Mouse (Mus musculus) thymus, postnatal 25 days (tissue): ENCODE data around the gene Mxra8.

Experiments used
- DNase-seq: peaks from one replicate; pipeline ENCODE4 v3.0.0; 2022

Gene Mxra8

DNA sequence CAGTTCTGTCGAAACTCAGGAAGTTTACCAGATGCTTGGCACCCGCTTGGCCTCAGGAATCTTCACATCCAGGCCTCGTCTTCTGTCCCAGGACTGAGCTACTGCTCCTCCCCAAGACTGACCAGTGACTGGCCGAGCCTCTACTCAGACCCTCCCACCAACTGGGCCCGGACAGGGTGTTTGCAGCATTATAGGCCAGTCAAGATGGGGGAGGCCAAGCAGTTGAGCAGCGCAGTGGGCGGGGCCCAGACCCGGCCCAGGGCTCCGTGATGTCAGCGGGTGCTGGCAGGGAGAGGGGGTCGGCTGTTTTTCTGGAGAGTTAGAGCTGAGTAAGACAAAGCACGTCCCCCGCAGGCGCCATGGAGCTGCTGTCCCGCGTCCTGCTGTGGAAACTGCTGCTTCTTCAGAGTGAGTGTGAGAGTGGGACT is at the start of gene Mxra8:
TSS of gene Mxra8 (plus strand) at position 198 of the 428 bp plus-strand sequence.
- no peak for DNase-seq

DNA sequence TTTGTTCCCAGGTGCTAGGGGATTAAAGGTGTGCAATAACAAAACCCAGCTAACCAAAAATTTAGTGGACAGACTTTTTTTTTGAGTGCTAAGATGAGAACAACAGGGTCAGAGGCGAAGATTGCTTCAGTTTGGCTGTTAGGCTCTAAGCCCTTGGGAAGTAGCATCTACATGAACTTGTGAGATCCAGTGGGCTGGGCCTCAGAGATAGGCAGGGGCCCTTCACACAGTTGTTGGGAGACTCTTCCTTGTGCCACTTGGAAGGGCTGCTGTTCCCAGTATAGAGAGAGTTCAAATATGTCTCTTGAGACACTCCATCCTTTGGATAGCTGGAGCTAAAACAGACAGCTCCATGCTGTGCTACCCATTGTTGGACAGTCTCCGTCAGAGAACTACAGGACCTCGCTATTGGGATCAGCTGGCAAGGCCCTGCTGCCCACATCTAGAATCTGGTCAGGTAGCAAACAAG is 49.4 kb upstream of the Mxra8 start, which contains the start of gene Ankrd65:
TSS of gene Ankrd65 (plus strand) at position 419 of the 469 bp plus-strand sequence.
- no peak for DNase-seq

DNA sequence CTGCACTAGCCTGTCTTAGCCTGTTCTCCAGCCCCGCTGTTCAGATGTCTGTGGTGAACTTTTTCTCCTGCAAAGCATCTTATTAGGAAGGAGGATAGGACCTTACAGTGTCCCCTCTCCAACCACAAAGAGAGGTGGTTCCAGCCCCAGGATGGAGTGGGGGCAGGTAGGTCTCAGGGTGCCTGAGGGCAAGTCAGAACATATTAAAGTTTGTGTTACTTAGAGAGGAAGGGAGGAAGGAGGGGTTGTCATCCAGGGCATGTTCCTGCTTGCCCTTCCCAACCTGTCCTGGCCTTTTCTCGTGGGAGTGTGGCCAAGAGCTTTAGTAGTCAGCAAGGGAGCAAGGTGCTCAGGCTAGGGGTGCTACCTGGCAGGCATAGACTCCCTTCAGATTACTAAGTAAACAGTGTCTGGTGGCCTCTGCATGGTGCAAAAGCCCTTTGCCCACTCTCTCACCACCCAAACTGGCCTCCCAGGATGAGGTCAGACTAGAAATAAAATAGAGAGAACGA is 48.8 kb upstream of the Mxra8 start:
- no peak for DNase-seq

DNA sequence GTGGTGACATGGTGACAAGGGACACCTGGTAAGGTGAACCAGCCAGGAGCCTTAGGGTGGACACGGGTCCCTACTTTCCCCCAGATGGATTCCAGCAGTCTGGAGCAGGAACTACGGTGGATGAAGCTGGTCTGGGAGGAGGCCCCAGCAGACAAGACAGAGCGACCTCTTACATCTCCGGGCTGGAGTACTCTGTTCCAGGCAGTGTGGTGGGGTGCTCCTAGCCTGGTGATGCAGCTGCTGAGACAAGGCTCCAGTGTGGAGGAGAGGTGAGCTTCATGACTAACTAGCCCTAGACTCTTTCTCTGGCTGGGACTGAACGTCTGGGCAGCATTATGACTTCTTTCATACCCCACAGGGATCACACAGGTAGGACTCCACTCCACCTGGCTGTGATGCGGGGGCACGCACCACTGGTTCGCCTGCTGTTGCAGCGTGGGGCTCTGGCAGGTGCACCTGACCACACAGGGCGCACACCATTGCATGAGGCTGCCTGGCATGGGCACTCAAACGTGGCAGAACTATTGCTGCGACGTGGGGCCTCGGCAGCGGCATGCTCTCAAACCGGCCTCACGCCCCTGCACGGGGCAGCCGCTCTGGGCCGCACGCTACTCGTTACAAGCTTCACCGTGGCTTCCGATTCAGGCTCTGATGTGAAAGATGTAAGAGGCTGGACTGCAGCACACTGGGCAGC is 48.1 kb upstream of the Mxra8 start:
- no peak for DNase-seq

DNA sequence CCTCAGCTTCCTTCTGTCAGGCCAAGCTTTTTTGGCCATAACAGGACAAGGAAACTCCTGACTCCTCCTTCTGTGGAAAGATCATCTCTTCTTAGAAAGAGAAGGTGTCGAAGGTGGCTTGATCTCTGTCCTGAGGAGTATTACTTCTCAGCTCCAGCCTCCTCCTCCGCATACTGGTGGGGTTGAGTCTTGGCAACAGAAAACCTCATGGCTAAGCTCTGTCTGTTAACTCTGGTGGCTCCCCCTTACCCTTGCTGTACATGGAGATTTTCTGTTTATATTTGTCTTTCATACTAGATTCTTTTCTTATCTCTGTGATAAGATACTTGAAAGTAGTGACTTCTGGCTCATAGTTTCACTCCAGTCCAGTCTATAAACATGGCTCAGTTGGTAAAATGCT is 45.8 kb upstream of the Mxra8 start:
- DNase-seq, result no peak

DNA sequence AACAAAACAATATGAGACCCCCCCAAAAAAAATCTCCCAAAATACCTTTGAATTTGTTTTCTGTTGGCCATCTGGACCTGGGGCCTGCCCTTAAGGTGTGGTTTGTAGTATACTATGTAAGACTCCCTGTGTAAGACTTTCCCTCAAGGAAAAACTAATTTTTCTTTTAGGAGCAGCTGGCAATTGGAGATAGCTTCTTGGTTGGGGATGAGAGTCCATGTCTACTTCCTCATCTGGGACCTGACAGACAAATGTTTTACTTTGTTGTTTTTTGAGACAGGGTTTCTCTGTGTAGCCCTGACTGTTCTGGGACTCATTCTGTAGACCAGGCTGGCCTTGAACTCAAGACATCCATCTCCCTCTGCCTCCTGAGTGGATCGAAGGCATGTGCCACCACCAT is 37.4 kb upstream of the Mxra8 start:
- DNase-seq, result no peak

DNA sequence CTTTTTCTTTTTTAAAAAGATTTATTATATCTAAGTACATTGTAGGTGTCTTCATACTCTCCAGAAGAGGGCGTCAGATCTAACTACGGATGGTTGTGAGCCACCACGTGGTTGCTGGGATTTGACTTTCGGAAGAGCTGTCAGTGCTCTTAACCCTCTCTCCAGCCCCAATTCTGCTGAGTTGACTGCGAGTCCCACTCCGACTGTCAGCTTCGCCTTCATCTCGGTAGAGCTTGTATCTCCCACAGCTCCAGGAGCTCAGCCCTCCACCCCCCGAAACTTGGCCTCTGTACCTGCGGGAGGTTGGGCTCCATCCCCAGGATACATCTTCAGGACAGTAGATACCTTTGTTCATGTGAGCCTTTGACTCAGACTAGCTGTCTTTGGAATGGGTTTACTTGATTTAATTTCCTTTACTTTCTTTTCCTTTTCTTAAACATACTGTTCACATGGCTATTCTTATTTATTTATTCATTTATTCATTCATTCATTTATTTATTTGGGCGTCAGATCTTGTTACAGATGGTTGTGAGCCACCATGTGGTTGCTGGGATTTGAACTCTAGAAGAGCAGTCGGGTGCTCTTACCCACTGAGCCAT is 36.6 kb upstream of the Mxra8 start, which contains the start of gene Mrpl20:
TSS of gene Mrpl20 (plus strand) at position 138 of the 599 bp plus-strand sequence.
- DNase-seq, result peak; percentile 15

DNA sequence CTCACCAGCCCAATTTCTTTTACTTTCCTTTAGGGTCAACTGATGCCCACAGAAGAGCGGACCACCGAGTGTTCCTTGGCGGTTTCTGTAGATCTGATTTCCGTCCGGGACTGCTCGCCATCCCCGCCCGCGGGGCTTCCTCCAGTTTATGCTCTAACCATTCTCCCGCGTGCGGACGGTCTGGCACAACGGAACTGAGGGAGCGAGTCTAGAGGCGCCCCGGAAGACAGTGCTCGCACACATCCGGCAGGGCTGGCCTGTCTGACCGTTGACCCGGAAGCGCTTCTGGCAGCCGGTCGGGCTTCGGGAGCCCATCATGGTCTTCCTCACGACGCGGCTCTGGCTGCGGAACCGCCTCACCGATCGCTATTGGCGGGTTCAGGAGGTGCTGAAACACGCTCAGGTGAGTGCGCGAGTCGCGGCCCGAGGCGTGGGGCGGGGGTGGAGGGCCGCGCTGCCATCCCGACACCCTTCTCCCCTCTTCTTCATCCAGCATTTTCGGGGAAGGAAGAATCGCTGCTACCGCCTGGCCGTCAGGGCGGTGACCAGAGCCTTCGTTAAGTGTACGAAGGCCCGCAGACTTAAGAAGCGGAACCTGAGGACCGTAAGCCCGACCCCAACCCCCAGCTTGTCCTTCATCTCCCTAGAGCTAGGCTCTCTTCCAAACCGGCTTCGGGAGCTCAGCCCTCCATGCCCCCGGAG is 36.0 kb upstream of the Mxra8 start:
- peak; percentile 97 for DNase-seq

DNA sequence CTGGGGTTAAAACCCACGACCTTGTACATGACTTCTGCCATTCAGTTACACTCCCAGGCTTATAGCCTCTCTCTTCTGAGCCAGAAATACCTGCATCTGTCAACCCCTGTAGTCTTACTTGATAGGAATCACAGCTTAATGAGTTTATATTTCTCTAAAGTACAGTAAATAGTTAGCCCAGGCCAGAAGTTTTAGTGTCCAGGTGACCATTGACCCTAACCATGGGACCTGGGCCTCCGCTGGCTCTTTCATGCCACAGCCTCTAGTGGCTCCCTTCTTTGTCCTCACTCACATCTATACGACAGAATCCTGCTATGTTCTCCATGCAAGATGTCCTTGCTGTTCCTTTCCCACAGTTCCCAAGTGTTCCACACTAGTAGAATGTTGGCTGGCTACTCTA is 31.6 kb upstream of the Mxra8 start:
- DNase-seq, result no peak

DNA sequence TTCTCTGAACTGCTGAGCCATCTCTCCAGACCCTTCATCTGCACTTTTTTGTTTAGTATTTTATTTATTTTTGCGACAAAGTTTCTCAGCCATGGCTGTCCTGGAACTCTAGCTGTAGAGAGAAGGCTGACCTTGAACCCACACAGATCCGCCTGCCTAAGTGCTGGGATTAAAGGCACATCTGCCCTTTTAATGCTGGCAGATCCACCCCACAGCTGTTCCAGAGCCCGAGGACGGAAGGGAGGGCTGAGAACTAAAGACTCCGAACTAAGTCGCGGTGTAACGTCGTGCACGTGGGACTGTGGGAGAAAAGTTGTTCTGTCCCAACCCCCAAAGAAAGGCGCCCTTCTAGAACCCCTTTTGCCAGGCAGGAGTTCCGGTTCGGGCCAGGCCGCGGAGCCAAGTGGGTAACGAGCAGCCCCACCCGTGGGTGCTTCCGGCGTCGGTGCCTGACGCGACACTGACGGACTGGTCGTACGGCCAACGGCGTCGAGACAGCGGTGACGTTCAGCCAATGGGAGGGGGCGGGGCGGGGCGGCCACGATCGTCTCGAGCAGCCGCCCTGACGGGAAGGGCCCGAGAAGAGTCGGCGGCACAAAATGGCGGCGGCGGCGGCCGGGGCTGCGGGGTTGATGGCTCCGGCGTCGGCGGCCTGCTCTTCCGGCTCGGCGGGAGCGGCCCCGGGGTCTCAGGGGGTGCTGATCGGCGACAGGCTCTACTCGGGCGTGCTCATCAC is 27.4 kb upstream of the Mxra8 start, which contains the start of gene Ccnl2:
TSS of gene Ccnl2 (plus strand) at position 561 of the 736 bp plus-strand sequence.
- DNase-seq, result peak; percentile 91

DNA sequence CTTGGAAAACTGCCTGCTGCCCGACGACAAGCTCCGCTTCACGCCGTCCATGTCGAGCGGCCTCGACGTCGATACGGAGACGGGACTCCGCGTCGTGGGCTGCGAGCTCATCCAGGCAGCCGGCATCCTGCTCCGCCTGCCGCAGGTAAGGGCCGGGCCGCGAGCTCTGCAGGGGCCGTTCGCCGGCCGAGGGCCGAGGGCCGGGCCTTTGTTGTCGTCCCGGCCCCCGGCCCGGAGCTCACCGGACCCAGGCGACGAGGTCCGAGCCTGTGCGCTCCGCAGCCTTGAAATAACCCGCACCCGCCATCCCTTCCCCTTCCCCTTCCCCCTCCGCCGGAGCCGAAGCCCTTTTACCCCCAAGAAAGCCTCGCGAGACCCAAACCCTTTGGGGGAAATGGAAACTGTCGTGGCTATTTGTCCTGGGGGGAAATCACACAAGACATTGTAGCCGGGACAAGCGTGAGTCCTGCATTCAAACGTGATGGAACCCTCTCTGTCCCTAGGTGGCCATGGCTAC is 26.8 kb upstream of the Mxra8 start:
- DNase-seq, result peak; percentile 34

DNA sequence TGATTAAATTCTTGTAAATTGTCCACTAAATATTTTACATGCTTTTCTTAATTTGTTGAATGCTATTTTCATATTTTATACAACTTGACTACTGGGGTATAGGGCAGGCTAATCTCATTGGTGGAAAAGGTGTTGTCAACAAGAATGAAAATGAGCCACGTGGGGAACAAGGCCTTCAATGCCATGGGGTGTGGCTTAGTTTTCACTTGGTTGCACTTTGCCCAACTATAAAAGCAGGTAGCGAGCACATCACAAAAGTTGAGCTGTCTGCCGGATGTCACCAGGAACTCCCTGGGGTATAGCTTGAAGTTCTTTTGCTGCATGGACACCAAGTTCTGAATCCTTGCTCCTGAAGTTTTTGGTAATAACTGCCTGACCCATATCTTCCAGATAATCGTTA is 21.9 kb upstream of the Mxra8 start:
- no peak for DNase-seq

DNA sequence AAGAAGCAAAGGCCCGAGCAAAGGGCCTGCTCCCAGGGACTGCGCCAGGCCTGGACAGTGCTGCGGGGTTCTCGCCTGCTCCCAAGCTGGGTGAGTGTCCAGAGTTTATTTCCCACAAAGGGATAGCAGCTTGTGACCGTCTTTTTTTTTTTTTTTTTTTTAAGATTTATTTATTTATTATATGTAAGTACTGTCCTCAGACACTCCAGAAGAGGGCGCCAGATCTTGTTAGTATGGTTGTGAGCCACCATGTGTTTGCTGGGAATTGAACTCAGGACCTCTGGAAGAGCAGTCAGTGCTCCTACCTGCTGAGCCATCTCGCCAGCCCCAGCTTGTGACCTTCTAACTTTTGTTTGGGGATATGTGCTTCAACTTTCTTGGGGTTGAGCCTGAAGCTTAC is 18.5 kb upstream of the Mxra8 start:
- DNase-seq, result no peak

DNA sequence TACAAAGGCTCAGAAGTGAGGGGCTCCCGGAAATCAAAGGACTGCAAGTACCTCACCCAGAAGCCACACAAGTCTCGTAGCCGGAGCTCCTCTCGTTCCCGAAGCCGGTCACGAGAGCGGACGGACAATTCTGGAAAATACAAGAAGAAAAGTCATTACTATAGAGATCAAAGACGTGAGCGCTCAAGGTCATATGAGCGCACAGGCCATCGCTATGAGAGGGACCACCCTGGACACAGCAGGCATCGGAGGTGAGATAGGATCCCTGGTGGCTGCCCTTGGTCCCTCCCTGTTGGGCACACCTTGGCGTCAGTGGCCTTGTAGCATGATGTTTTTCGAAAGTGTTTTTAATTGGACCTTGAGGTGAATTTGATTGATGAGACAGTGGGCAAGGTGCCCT is 16.0 kb upstream of the Mxra8 start:
- no peak for DNase-seq

DNA sequence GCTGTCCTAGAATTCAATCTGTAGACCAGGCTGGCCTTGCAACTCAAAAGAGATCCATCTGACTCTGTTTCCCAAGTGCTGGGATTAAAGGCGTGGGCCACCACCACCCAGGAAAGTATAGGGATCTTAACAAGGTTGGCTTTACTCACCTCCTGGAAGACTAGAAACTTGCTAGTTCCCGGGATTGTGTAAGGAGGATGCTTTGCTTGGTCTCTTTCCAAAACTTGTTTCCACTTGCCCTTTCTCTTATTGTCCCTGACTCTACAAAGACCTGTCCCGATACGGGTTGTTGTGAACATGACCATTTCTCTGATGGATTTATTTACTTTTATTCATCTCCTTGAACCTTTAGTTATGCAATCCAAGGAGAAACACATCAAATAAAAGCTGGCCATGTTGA is 9.6 kb upstream of the Mxra8 start:
- DNase-seq, result no peak

DNA sequence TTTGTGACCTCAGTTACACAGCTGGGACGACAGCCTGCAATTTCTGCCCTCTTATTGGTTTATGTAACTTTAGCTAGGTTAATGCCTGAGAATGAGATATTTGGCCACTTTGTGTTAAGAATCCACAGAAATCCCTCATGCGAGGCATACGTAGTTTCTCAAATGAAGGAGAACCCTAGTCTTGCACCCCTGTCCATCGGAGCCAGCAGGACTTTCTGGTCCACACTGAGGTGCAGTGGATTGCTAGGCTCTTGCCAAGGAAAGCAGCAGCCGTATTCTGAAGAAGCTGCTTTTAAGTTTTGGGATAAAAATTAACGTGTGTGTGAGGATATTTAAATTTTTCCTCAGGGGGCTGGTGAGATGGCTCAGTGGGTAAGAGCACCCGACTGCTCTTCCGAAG is 8.9 kb upstream of the Mxra8 start:
- DNase-seq, result no peak

DNA sequence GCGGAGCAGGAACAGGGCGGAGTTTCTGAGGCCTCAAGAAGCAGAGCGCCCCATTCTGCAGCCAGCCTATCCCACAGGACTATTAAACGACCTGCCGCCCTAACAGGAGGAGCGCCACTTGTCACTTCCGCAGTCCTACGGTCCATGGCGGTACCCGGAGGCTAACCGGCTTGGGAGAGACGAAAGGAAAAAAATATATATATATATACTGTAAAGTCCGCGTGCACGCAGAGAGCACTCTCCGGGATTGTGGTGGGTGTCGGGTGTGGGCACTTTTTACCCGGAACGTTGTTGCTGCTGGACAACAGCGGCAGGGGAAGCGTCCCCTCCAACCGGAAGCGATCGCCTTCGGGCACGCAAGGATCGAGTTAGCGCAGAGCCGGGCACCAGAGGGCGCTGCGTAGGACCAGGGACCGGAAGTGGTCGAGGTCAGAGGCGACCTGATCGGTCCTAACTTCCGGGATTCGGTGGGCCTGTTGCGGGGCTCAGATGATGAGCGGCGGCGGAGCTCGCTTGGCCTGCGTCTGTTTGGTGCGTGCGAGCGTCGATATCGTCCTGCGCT is 8.2 kb upstream of the Mxra8 start, which contains the start of gene Aurkaip1:
TSS of gene Aurkaip1 (plus strand) at position 68 of the 562 bp plus-strand sequence.
- DNase-seq, result peak; percentile 96

DNA sequence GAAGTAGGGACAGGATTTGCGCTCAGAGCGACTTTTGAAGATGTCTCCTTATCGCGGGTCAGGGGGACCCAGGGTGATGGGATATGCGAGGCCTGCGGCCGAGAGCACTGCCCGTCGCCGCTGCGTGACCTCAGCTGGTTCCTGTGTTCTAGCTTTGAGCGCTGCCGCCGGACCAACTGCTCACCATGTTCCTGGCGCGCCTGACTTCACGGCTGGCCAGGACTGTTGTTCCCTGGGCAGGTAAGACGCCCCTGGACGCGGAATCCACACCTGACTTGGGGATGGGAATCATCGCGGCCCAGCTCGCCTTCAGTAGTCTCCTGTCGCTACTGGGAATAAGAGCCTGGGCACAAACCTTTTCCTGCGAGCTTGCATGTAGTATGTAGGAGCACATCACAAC is 7.6 kb upstream of the Mxra8 start:
- DNase-seq, result no peak

DNA sequence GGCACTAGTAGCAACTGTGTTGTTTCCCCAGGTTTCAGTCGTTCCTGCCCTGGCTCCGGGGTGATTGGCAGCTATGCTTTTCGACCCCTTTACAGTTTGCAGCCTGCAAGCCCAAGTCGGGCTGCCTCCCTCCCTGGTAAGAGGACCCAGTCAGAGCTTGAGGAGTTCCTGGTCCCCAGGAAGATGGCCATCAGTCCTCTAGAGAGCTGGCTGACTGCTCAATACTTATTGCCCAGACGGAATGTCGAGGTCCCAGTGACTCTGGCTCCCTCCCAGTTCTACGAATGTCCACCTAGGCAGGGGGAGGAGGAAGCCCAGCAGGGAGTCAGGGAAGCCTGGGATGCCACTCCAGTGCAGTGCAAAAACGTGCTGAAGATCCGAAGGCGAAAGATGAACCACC is 7.2 kb upstream of the Mxra8 start:
- DNase-seq, result no peak

DNA sequence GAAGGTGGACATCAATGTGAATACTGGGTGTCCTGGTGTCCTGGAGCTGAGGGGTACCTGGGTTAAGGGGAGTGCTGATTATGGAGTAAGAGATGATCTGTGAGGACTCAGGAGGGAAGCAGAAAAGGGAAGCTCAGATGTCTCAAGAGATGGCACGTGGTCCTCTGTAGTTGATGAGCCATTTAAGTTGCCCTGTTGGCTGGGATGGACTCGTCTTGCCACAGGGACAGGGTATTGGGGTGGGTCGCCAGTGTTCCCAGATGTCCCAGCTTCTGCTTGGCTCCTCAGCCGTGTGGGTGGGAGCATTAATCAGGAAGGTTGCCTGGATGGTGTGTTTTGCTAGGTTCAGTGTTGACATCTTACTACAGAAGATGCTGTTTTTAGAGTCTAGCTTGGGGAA is 6.2 kb upstream of the Mxra8 start:
- DNase-seq, result no peak

DNA sequence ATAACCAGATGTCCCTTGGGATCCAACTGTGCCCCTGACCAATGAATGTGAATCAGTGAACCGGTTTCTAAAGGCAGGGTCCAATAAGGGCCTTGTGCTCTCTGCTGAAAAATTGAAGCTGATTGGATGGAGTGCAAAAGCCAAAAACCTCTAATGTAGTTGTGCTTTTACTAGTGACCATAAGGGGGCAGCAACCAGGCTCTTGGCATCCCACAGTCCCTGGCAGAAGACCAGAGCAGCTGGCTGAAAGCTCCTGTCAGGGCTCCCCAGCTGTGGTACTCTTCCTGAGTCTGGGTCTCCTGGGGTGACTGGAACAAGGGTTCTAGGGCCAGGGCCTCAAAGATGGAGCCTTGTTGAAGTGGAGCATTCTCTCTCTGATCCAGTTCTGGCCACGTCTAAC is 5.6 kb upstream of the Mxra8 start:
- DNase-seq, result peak; percentile 67

DNA sequence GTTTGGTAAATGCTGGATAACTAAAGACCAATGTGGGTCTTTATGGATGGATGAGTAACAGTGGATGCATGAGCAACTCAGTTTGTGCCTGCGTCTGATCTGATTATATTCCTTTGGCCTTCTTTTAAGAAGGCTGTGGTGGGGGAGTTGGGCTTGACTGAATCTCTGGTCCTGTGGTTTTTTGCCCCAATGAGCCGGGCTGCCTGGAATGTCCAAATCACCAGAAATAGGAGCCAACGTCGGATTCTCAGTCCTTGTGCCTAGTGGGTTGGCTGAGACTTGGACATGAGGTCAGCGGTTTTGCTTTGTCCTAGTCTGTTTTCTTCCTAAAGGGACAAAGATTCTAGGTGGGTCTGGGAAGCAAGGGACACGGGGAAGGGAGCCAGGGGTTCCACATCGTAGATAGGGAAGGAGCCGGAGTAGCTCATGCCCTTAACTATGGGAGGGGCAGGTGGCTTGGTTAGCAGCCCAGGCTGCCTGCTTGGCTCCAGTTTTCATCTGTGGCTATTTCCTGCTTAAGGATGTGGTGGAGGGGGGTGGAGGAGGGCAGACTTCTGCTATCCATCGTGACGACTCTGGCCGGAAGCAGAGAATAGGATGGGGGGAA is 2.0 kb upstream of the Mxra8 start:
- no peak for DNase-seq
